Mouse (Mus musculus) embryonic facial prominence, embryonic 12.5 days (tissue): Measurements from ENCODE around the gene Mapk6. TPM values are rescaled to one million over a fixed set of nuclear protein-coding genes. Genes with fewer than 3 reads are reported as not detected.
A peak's percentile ranks its signal among the peaks of the same experiment; 100 is the strongest.
"Not testable (repeated sequence)": the region's sequence is repeated elsewhere in the genome, so short reads cannot be mapped to it uniquely, and the experiment has no call there.

Source experiments
- ATAC-seq: fragments of 200-750 bp; cut with Nextera tagmentation; 2 replicates; pipeline ENCODE4 v1.8.0; 2017; ENCODE audit not compliant: insufficient number of reproducible peaks, insufficient read depth, low FRiP score, low TSS enrichment
- H3K27ac ChIP-seq: fragments of 300-500 bp; sonication (generic); 2 replicates; pipeline ENCODE4 v1.5.1; 2016; ENCODE audit warnings: mild to moderate bottlenecking
- H3K27me3 ChIP-seq: fragments of 300-500 bp; sonication (generic); 2 replicates; pipeline ENCODE4 v1.6.1; 2016; ENCODE audit warnings: mild to moderate bottlenecking, moderate library complexity
- H3K36me3 ChIP-seq: fragments of 300-500 bp; sonication (generic); 2 replicates; pipeline ENCODE4 v1.6.1; 2016; ENCODE audit warnings: mild to moderate bottlenecking
- H3K4me1 ChIP-seq: fragments of 300-500 bp; sonication (generic); 2 replicates; pipeline ENCODE4 v1.6.1; 2016
- H3K4me2 ChIP-seq: fragments of 300-500 bp; sonication (generic); replicated peaks from 2 replicates; pipeline ENCODE4 v1.6.1; 2016; ENCODE audit warnings: mild to moderate bottlenecking, moderate library complexity
- H3K4me3 ChIP-seq: fragments of 300-500 bp; sonication (generic); 2 replicates; pipeline ENCODE4 v1.5.1; 2016; ENCODE audit warnings: mild to moderate bottlenecking
- H3K9ac ChIP-seq: fragments of 300-500 bp; sonication (generic); 2 replicates; pipeline ENCODE4 v1.6.1; 2016; ENCODE audit warnings: mild to moderate bottlenecking, moderate library complexity
- H3K9me3 ChIP-seq: fragments of 300-500 bp; sonication (generic); 2 replicates; pipeline ENCODE4 v1.6.1; 2016; ENCODE audit warnings: mild to moderate bottlenecking, moderate library complexity
- WGBS: fragments of 180-500 bp; shearing (Covaris S2); methylation state at CpG from one replicate; pipeline ENCODE4 v1.1.7; 2016; 5-methylcytosine and 5-hydroxymethylcytosine counted together
- polyA plus RNA-seq: library from polyadenylated mRNA; unstranded; fragments of >200 nt; fragmentation: Nextera tagmentation; extraction: Ambion mirVana; gene quantifications from 2 replicates; pipeline ENCODE4 v1.2.1, GENCODE M21; 2016

The Mapk6 gene
- polyA plus RNA-seq, 1 experiment from 2014 or later = 97.1 TPM

GRCm38 (mm10) chr9:75366191-75366590 lies 43.6 kb downstream of the Mapk6 start:
- WGBS = 64% methylated on average over 5 of the region's 5 CpGs
- no peaks in the 10 kb centered on the region for H3K9me3 ChIP-seq
- ATAC-seq = no peak

GRCm38 (mm10) chr9:75365195-75365594 lies 44.6 kb downstream of the Mapk6 start:
- Histone ChIP-seq H3K9ac (no peak overlapping the region), H3K4me3 (no peak overlapping the region), H3K9me3 (no peaks in the 10 kb centered on the region), H3K36me3 (no peaks in the 10 kb centered on the region), H3K4me2 (no peak overlapping the region), H3K4me1 (no peaks in the 10 kb centered on the region), H3K27ac (no peak overlapping the region), H3K27me3 (no peaks in the 10 kb centered on the region)
- no peak for ATAC-seq
- WGBS = 83% methylated on average over 4 of the region's 4 CpGs

More at GRCm38 (mm10) chr9:75366191-75366590, 43.6 kb downstream of the Mapk6 start:
- no peaks in the 10 kb centered on the region for H3K4me1 ChIP-seq
- H3K36me3 ChIP-seq = no peaks in the 10 kb centered on the region
- no peak overlapping the region for H3K9ac ChIP-seq
- no peaks in the 10 kb centered on the region for H3K27me3 ChIP-seq
- no peak overlapping the region for H3K27ac ChIP-seq
- no peak overlapping the region for H3K4me3 ChIP-seq
- H3K4me2 ChIP-seq = no peak overlapping the region

GRCm38 (mm10) chr9:75363702-75364101 lies 46.1 kb downstream of the Mapk6 start:
- H3K4me1 ChIP-seq, H3K27ac ChIP-seq, H3K4me2 ChIP-seq, H3K9me3 ChIP-seq, H3K27me3 ChIP-seq, H3K4me3 ChIP-seq, H3K9ac ChIP-seq, ATAC-seq, H3K36me3 ChIP-seq: not testable (repeated sequence)
- 72% methylated on average over 7 of the region's 7 CpGs for WGBS

GRCm38 (mm10) chr9:75363001-75363400 lies 46.8 kb downstream of the Mapk6 start:
- H3K27me3 ChIP-seq = no peaks in the 10 kb centered on the region
- no peaks in the 10 kb centered on the region for H3K9me3 ChIP-seq
- no peak for ATAC-seq
- no peak overlapping the region for H3K27ac ChIP-seq
- H3K4me1 ChIP-seq = no peaks in the 10 kb centered on the region
- H3K9ac ChIP-seq = no peak overlapping the region
- WGBS = 76% methylated on average over 5 of the region's 5 CpGs
- H3K4me2 ChIP-seq = no peak overlapping the region
- no peak overlapping the region for H3K4me3 ChIP-seq
- H3K36me3 ChIP-seq = no peaks in the 10 kb centered on the region

DNA sequence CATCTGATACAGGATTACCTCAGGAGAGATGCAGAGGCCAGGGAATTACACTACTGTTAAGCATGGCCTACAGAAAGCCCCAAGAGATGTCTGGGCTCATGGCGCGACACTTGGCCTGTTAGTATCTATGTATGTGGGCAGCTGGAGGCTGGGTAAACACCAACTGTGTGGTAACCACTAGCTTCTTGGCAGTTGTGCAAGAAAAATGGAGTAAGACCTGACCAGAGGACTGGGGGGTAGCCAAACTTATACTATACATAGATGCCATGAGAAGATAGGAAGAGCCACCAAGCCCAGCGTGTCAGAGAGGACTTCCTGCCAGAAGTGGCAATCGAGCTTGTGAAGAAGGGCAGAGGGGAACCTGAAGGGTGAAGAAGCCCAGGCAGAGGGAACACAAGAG lies 47.6 kb downstream of the Mapk6 start:
- H3K9me3 ChIP-seq = no peaks in the 10 kb centered on the region
- H3K4me1 ChIP-seq = no peaks in the 10 kb centered on the region
- no peak for ATAC-seq
- H3K9ac ChIP-seq = no peak overlapping the region
- no peak overlapping the region for H3K4me2 ChIP-seq
- WGBS = 91% methylated on average over 4 of the region's 4 CpGs
- H3K27me3 ChIP-seq = no peaks in the 10 kb centered on the region
- H3K4me3 ChIP-seq = no peak overlapping the region
- no peak overlapping the region for H3K27ac ChIP-seq
- no peaks in the 10 kb centered on the region for H3K36me3 ChIP-seq

DNA sequence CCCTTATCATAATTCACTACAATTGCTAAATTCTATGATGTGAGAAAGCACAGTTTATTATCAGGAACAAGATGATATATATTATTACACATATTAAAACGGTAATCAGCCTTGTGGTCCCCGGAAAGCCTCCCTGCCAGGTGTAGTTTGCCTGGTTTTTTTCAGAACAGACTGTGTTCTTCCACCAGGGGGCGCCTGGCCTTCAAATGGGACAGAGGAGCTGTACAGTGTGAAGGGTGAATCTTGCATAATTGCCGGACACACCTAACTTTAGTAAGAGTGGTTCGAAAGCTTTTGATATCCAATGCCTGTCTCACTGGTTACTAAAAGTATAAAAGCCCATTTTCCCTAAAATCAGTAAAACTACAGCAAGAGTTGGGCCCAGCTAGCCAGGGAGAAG lies 48.1 kb downstream of the Mapk6 start:
- Histone ChIP-seq H3K9me3 (no peaks in the 10 kb centered on the region), H3K27me3 (no peaks in the 10 kb centered on the region), H3K4me2 (no peak overlapping the region), H3K27ac (no peak overlapping the region), H3K9ac (no peak overlapping the region), H3K4me3 (no peak overlapping the region), H3K4me1 (no peaks in the 10 kb centered on the region), H3K36me3 (no peaks in the 10 kb centered on the region)
- WGBS = 45% methylated on average over 5 of the region's 5 CpGs
- ATAC-seq = no peak

GRCm38 (mm10) chr9:75357087-75357654 lies 52.6 kb downstream of the Mapk6 start:
- Histone ChIP-seq H3K36me3 (no peaks in the 10 kb centered on the region), H3K27me3 (no peaks in the 10 kb centered on the region), H3K4me2 (no peak overlapping the region), H3K9me3 (no peaks in the 10 kb centered on the region), H3K4me3 (no peak overlapping the region), H3K4me1 (no peaks in the 10 kb centered on the region), H3K9ac (no peak overlapping the region), H3K27ac (no peak overlapping the region)
- no peak for ATAC-seq
- WGBS = 80% methylated on average over 9 of the region's 9 CpGs

GRCm38 (mm10) chr9:75355783-75356182 lies 54.0 kb downstream of the Mapk6 start:
- H3K4me2 ChIP-seq = no peak overlapping the region
- no peaks in the 10 kb centered on the region for H3K9me3 ChIP-seq
- H3K36me3 ChIP-seq = no peaks in the 10 kb centered on the region
- ATAC-seq = no peak
- no peaks in the 10 kb centered on the region for H3K27me3 ChIP-seq
- no peak overlapping the region for H3K27ac ChIP-seq
- no peak overlapping the region for H3K4me3 ChIP-seq
- 85% methylated on average over 4 of the region's 4 CpGs for WGBS
- H3K9ac ChIP-seq = no peak overlapping the region
- H3K4me1 ChIP-seq = no peaks in the 10 kb centered on the region

- H3K9me3 ChIP-seq = no peaks in the 10 kb centered on the region
- no peaks in the 10 kb centered on the region for H3K27me3 ChIP-seq
- no peak overlapping the region for H3K9ac ChIP-seq
- no peaks in the 10 kb centered on the region for H3K4me1 ChIP-seq
- no peak overlapping the region for H3K4me3 ChIP-seq
- no peak overlapping the region for H3K27ac ChIP-seq
- 70% methylated on average over 8 of the region's 8 CpGs for WGBS
- H3K4me2 ChIP-seq = no peak overlapping the region
- ATAC-seq = 0 out of 2 replicates have a peak, but pooled peaks have one; percentile 42
- no peaks in the 10 kb centered on the region for H3K36me3 ChIP-seq
These were observed 56.7 kb downstream of the Mapk6 start for GRCm38 (mm10) chr9:75353094-75353493.

GRCm38 (mm10) chr9:75348641-75349040 lies 61.2 kb downstream of the Mapk6 start:
- Histone ChIP-seq H3K9ac (no peak overlapping the region), H3K27ac (no peak overlapping the region), H3K4me2 (no peak overlapping the region), H3K9me3 (no peaks in the 10 kb centered on the region), H3K36me3 (peaks cover 12% of the 10 kb centered on the region; the same call in 1 of the 2 replicates), H3K27me3 (no peaks in the 10 kb centered on the region), H3K4me1 (no peaks in the 10 kb centered on the region), H3K4me3 (no peak overlapping the region)
- no peak for ATAC-seq
- 70% methylated on average over 3 of the region's 3 CpGs for WGBS

- no peak overlapping the region for H3K27ac ChIP-seq
- H3K9ac ChIP-seq = no peak overlapping the region
- ATAC-seq = no peak
- no peaks in the 10 kb centered on the region for H3K4me1 ChIP-seq
- no peak overlapping the region for H3K4me3 ChIP-seq
- no peak overlapping the region for H3K4me2 ChIP-seq
- 94% methylated on average over 17 of the region's 17 CpGs for WGBS
- H3K9me3 ChIP-seq = no peaks in the 10 kb centered on the region
- H3K36me3 ChIP-seq = peaks cover 15% of the 10 kb centered on the region; the same call in 1 of the 2 replicates
- no peaks in the 10 kb centered on the region for H3K27me3 ChIP-seq
These were observed 61.7 kb downstream of the Mapk6 start for GRCm38 (mm10) chr9:75348066-75348465.

GRCm38 (mm10) chr9:75347458-75347857 lies 62.3 kb downstream of the Mapk6 start, which contains the start of gene Bcl2l10:
Gene Bcl2l10, plus strand, starts transcription at chr9:75347758.
- Histone ChIP-seq H3K9ac (no peak within 1 kb of the TSS), H3K27me3 (no peaks in the 10 kb centered on the region), H3K27ac (no peak within 1 kb of the TSS), H3K36me3 (peaks cover 18% of the 10 kb centered on the region; the same call in 1 of the 2 replicates), H3K4me1 (no peaks in the 10 kb centered on the region), H3K4me2 (no peak within 1 kb of the TSS), H3K4me3 (no peak within 1 kb of the TSS), H3K9me3 (no peaks in the 10 kb centered on the region)
- WGBS = 94% methylated on average over 5 of the region's 5 CpGs
- no peak for ATAC-seq
